Mouse (Mus musculus) stomach, postnatal 0 days (tissue): Measurements from ENCODE around the gene Gm8094. TPM values are rescaled to one million over a fixed set of nuclear protein-coding genes. Genes with fewer than 3 reads are reported as not detected.

Experiments used
- polyA plus RNA-seq: library from polyadenylated mRNA; unstranded; fragments of >200 nt; fragmentation: Nextera tagmentation; extraction: Ambion mirVana; gene quantifications from 2 replicates; pipeline ENCODE4 v1.2.1, GENCODE M21; 2015

Gm8094 gene
- polyA plus RNA-seq, 1 experiment from 2014 or later = not detected

Other genes starting within 250 kb of the Gm8094 start
- gene Gm21977, start 223.2 kb downstream of the Gm8094 start, polyA plus RNA-seq = not detected in 2 replicates
- not detected in 2 replicates for gene Gm8082, start 83.0 kb downstream of the Gm8094 start, polyA plus RNA-seq
- not detected in 2 replicates for gene Gm10376, start 61.0 kb downstream of the Gm8094 start, polyA plus RNA-seq
- gene Gm8104, start 24.0 kb upstream of the Gm8094 start, polyA plus RNA-seq = not detected in 2 replicates
- gene Gm7233, start 103.2 kb upstream of the Gm8094 start, polyA plus RNA-seq = not detected in 2 replicates
- not detected in 2 replicates for gene Gm8122, start 158.7 kb upstream of the Gm8094 start, polyA plus RNA-seq
- gene Gm8126, start 182.0 kb upstream of the Gm8094 start, polyA plus RNA-seq = not detected in 2 replicates
- not detected in 2 replicates for gene Gm9732, start 198.4 kb upstream of the Gm8094 start, polyA plus RNA-seq
- not detected in 2 replicates for gene Gm8127, start 217.2 kb upstream of the Gm8094 start, polyA plus RNA-seq